Mouse (Mus musculus): ENCODE data around the gene Eps15l1. TPM values are rescaled to one million over a fixed set of nuclear protein-coding genes. Genes with fewer than 3 reads are reported as not detected.

The Eps15l1 gene
- total and polyA plus RNA-seq, 3 experiments, result 19.1 to 40.8 TPM; not detected in 1

DNA sequence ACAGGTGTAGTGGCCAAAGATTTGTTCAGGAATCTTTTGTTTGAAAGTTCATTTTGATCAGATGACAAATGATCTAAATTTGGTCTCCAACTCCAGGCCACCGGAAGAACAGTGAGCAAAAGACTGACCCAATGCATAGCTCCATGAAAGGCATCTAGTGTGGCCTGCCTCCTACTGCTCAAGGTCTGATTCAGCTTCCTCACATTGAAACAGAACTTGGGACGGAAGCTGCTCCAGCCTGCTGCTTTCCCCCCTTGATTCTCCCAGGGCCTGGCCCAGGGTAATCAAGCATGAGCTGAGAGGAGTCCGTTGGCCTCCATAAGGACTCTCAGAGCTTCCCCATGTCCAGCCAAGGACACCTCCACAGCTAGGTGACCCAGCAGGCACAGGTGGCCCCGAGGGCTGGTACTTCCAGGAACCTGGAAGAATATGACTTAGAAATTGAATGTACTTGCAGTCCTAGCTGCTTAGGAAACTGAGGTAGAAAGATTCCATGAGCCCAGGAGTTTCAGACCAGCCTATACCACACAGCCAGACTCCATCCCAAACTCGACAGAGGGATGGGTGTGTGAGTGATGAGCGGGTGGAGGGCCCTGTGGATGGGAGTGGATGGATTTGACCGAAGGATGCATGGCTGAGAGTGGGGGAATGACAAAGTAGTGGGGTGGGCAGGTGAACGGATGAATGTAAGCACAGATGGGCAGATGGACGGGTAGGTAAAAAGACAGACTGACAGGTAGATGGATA is 120.4 kb downstream of the Eps15l1 start:
- Histone ChIP-seq H3K4me1 (ENCODE audit: control insufficient read depth in 1 of 2, insufficient read depth in 2 of 2, low read length in 2 of 2) (peaks cover 2 to 5% of the 10 kb centered on the region in 2 experiments; a peak in 3 of 4 replicates), H3K4me3 (ENCODE audit: control insufficient read depth in 1 of 2, insufficient read depth in 1 of 2, low read depth in 2 of 2, low read length in 2 of 2) (no peak overlapping the region), H3K9ac (ENCODE audit: control insufficient read depth, low read depth, low read length, poor library complexity, severe bottlenecking) (no peak overlapping the region), H3K27me3 (ENCODE audit: control insufficient read depth in 1 of 2, insufficient read depth in 2 of 2, low read length in 2 of 2) (peaks cover 0 to 4% of the 10 kb centered on the region in 2 experiments; a peak in 3 of 4 replicates), H3K9me3 (replicated peaks; ENCODE audit: insufficient read depth, low read length) (no peaks in the 10 kb centered on the region), H3K27ac (ENCODE audit: control insufficient read depth, low read depth, low read length) (no peak overlapping the region), H3K36me3 (ENCODE audit: control insufficient read depth in 1 of 2, insufficient read depth in 2 of 2, low read length in 2 of 2) (no peaks in the 10 kb centered on the region), H3K79me2 (ENCODE audit: control insufficient read depth, insufficient read depth, low read length, poor library complexity) (no peaks in the 10 kb centered on the region)
- TF ChIP-seq TAL1 (IDR thresholded peaks at IDR 0.05; ENCODE audit: low read length) (no peak), SIN3A (IDR thresholded peaks at IDR 0.05; ENCODE audit: low read length) (no peak), TCF12 (IDR thresholded peaks at IDR 0.05; ENCODE audit: low read depth, low read length) (no peak), MYC (IDR thresholded peaks at IDR 0.05; ENCODE audit: low read depth, low read length) (no peak), BHLHE40 (IDR thresholded peaks at IDR 0.05; ENCODE audit: borderline replicate concordance, low read depth, low read length) (no peak), MYB (IDR thresholded peaks at IDR 0.05; ENCODE audit: low read depth, low read length) (no peak), CTCF (IDR thresholded peaks at IDR 0.05 in 2 of 3, conservative IDR thresholded peaks at IDR 0.05 in 1 of 3; ENCODE audit: control insufficient read depth in 1 of 3, insufficient read depth in 1 of 3, low read depth in 2 of 3, low read length in 3 of 3, poor library complexity in 1 of 3, severe bottlenecking in 1 of 3) (no peak), NELFE (IDR thresholded peaks at IDR 0.05; ENCODE audit: low read depth, low read length) (no peak), ELF1 (IDR thresholded peaks at IDR 0.05; ENCODE audit: low read depth, low read length) (no peak), MAFK (IDR thresholded peaks at IDR 0.05; ENCODE audit: borderline replicate concordance, low read depth, low read length) (no peak), ETS1 (IDR thresholded peaks at IDR 0.05; ENCODE audit: low read depth, low read length) (no peak), RAD21 (IDR thresholded peaks at IDR 0.05; ENCODE audit: low read depth, low read length) (no peak), TBP (IDR thresholded peaks at IDR 0.05; ENCODE audit: low read depth, low read length) (no peak), MXI1 (IDR thresholded peaks at IDR 0.05; ENCODE audit: low read depth, low read length) (no peak)
- no peak for DNase-seq (ENCODE audit: low read depth, low spot score)

DNA sequence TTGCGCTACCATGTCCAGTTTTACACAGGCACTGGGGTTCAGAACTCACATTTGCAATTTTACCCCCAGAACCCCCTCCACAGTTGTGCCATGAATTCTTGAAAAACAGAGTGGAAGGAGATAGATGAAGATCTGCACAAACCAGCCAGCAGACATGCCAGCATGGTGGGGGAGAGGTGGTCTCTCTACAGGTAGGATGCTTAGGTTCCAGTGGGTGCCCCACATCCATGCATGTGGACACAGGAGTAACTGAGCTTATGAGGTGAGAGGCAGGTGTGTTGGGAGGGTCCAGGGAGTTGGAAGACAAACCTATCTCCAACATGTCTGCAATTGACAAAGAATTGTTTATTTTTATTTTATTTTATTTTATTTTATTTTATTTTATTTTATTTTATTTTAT is 122.3 kb downstream of the Eps15l1 start:
- Histone ChIP-seq H3K79me2 (ENCODE audit: control insufficient read depth, insufficient read depth, low read length, poor library complexity) (no peaks in the 10 kb centered on the region), H3K27ac (ENCODE audit: control insufficient read depth, low read depth, low read length) (no peak overlapping the region), H3K9ac (ENCODE audit: control insufficient read depth, low read depth, low read length, poor library complexity, severe bottlenecking) (no peak overlapping the region), H3K4me1 (ENCODE audit: control insufficient read depth in 1 of 2, insufficient read depth in 2 of 2, low read length in 2 of 2) (peaks cover 4 to 7% of the 10 kb centered on the region in 2 experiments), H3K27me3 (ENCODE audit: control insufficient read depth in 1 of 2, insufficient read depth in 2 of 2, low read length in 2 of 2) (peaks cover 0 to 4% of the 10 kb centered on the region in 2 experiments; a peak in 3 of 4 replicates), H3K4me3 (ENCODE audit: control insufficient read depth in 1 of 2, insufficient read depth in 1 of 2, low read depth in 2 of 2, low read length in 2 of 2) (no peak overlapping the region), H3K9me3 (replicated peaks; ENCODE audit: insufficient read depth, low read length) (no peaks in the 10 kb centered on the region), H3K36me3 (ENCODE audit: control insufficient read depth in 1 of 2, insufficient read depth in 2 of 2, low read length in 2 of 2) (peaks cover 0 to 7% of the 10 kb centered on the region in 2 experiments; a peak in 2 of 4 replicates)
- TF ChIP-seq GATA1 (IDR thresholded peaks at IDR 0.05; ENCODE audit: low read depth, low read length) (no peak), MYC (IDR thresholded peaks at IDR 0.05; ENCODE audit: low read depth, low read length) (no peak)
- no peak for DNase-seq (ENCODE audit: low read depth, low spot score)
